Mouse (Mus musculus) retina, postnatal 7 days (tissue): Measurements from ENCODE around the gene Fgfr2.

ENCODE experiments used
- DNase-seq: peaks from one replicate; pipeline ENCODE4 v3.0.0-alpha.2; 2012; ENCODE audit warnings: low read depth, low spot score

Fgfr2 gene

GRCm38 (mm10) chr7:130289428-130289790 is 2833.7 kb downstream of the Fgfr2 start:
- DNase-seq, result no peak

DNA sequence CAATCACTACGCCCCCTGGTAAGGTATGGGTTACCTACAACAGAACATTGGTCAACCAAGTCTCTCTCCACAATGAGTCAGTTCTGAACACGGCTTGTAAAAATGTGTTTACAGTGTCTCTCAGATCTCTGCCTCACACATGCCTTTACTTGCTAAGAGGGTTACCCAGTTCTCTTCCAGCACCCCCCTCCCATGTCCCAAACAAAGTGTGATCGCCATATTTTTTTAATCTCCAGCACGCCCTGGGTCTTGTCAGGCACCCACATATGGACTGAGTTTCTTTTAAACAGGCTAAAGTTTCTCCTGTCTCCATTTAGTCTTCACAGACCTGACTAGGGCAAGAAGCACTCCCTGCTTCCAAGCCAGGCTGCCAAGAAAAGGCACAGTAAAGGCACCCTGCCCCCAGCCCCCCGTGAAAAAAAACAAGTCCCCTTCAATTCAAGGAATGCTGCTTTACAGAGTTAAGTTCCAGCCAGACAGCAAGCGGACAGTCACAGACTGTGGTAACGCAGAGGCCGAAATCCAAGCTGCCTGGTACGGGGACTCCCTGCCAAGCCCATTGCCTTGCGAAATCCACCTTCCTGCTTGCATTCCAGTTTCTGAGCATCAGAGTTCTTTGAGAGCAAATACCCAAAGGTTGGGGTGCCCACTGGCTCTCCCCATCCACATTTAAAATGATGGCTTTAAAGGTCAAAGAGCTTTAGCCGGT is 2834.3 kb downstream of the Fgfr2 start:
- no peak for DNase-seq

DNA sequence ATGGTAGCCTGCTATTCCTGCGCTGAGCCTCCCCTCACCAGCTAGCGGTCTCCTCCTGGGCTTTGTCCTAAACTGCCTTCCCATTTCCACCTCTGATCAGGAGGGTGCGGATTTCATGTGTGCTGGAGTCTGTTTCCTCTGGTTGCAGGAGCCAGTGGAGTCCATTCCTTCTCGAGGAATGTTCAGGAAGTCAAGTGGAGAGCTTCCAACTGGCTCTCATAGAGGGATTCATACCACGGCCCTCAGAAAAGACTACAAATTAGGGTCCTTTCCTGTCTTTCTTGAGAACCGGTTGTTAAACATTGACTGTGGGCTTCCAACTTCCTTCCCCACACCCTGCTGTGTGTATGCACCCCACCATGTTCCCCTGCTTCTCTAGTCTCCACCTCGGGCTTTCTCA is 2834.9 kb downstream of the Fgfr2 start:
- DNase-seq, result no peak

GRCm38 (mm10) chr7:130278738-130279705 is 2844.1 kb downstream of the Fgfr2 start:
- no peak for DNase-seq

GRCm38 (mm10) chr7:130278000-130278737 is 2845.0 kb downstream of the Fgfr2 start:
- no peak for DNase-seq

DNA sequence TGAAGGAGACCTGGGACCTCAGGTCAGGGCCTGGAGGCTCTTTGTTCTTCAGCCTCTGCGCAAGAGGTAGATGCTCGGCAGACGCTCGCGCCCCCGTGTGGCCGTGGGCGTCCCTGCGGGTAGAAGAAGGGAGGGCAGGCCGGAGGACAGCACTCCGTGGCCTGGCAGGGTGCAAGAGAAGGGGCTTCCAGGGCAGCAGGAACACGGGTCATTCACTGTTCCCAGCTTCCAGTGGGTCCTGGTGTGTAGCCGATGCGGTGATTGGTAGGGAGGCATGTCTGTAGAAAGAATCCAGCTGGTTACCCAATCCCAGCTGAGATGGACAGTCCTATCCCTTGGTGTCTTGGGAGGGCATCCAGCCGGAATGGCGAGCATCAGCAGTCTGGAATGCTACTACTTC is 2849.9 kb downstream of the Fgfr2 start:
- peak; percentile 47 for DNase-seq

DNA sequence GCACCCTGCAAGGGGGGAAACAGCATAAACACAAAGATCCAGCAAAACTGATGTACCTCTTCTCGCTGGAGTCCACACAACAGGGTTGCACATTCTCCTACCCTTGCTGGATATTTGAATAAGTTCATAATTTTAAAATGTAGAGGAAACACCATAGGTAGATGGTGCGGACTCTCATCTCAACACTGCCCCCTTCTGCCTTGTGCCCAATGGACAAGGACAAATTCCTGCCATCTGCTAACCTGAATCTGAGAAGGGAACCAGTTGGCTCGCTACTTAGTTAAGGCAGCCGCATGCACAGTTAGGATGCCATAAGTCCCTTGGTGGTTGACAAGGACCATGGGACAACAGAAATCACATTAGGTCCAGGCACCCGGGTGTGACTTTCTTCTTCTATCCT is 2852.3 kb downstream of the Fgfr2 start:
- DNase-seq, result no peak

GRCm38 (mm10) chr7:130269124-130269867 is 2853.9 kb downstream of the Fgfr2 start:
- DNase-seq, result no peak

DNA sequence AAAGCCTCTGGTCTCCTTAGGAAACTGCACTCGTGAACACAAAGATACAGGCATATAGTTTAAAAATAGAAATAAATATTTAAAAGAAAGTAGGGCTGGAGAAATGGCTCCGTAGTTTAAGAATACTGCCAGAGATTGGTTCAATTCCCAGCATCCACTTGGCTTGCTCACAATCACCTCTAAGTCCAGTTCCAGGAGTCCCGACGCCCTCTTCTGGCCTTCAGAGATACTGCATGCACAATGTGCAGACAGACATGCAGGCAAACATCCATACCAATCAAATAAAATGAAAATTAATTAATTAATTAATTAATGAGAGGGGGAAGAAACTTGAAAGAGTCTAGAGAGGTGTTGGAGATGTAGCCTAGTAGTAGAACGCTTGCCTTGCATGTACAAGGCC is 2856.1 kb downstream of the Fgfr2 start:
- DNase-seq, result no peak

GRCm38 (mm10) chr7:130266166-130266490 is 2857.0 kb downstream of the Fgfr2 start:
- DNase-seq, result peak; percentile 36

DNA sequence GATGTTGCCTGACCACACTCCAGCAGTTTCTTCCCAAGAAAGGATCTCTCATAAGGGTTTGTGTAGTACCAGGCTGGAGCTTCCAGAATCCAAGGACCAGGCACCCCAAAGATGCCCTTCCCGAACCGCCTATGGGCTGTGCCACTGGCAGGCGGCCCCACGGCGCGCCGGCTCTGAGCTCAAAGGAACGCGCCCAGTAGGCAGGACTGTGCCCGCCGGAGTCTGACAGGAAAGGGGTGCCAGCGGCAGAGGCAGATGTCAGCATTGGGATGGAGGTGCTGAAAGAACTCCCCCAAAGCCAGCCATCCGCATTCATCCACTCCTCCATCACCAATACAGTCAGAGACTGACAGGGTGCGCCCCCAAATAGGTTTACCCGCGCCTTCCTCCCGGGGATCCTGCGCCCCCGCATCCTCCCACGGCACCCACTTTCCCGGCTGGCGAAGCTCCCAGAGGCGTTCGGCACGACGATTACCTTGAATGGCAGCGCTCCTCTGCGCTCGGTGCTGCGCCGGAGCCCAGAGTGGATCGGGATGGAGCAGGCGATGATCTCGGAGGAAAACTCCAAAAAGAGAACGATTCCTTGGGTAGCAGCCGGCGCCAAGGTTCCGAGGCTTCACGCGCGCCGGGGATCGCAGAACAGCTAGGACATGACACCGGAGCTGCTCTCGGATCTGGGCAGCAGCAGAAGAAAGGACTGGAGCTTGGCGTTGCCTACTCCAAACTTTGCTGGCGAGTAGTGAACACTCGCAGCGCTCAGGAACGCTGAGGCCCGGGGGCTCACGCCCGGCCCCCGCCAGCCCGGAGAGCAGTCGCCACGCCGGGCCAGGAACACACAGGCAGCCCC is 2857.6 kb downstream of the Fgfr2 start:
- no peak for DNase-seq

DNA sequence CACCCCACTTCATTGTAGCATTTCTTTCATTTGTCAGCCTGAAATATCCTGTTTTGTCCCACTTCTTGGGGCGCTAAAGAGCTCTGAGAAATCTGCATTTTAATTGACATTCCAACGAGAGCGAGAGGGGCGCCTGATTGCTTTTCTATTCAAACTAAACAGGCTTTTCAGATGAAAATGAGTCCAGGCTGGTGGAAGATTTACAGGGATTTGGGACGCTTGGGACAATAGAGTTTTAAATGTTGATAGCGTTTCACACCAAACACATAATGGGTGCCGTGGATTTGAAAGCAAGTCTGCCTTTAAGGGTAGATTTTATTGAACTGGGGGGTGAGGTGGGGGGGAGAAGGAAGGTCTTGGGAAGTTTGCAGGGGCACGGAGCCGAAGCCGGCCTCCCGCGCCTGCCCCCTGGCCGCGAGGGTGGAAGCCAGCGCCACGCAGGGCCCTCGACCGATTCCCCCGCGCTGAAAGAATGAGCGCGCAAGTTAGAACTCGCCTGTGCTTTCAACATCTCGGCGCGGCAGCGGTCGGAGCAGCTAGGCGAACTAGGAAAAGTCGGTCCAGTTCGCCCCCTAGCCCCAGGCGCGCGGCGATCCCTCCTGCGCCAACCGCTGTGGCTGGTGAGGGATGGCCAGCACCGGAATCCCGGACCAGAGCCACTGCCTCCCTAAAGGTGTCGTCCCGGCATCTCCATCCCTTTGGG is 2858.4 kb downstream of the Fgfr2 start:
- DNase-seq, result no peak

DNA sequence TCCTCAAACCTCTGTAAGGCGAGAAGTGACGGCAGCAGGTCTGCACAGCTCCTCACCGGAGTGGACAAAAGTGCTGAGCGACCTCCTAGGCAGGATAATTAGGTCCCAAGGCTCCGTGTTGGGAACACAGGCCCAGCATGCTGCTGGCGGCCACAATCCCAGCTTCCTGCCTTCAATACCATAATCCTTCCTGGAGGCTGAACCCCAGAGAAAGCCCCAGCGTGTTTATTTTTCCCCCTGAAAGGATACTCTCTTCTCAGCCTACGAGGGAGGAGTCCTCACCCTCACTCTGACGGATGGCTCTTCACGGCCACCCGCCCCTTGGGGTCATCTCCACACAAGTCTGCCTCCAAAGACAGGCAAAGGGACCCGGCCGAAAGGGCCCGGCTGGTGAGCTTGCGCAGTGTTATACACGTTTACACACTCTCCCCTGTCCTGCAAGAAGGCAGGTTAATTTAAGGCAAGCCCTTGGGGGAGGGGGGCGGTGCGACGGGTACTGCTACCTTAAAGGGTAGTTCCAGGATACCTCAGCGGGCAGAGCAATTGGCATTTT is 2859.3 kb downstream of the Fgfr2 start:
- no peak for DNase-seq

GRCm38 (mm10) chr7:130263233-130263594 is 2859.9 kb downstream of the Fgfr2 start:
- no peak for DNase-seq

- no peak for DNase-seq
Observed at GRCm38 (mm10) chr7:130262528-130263232, 2860.5 kb downstream of the Fgfr2 start.

DNA sequence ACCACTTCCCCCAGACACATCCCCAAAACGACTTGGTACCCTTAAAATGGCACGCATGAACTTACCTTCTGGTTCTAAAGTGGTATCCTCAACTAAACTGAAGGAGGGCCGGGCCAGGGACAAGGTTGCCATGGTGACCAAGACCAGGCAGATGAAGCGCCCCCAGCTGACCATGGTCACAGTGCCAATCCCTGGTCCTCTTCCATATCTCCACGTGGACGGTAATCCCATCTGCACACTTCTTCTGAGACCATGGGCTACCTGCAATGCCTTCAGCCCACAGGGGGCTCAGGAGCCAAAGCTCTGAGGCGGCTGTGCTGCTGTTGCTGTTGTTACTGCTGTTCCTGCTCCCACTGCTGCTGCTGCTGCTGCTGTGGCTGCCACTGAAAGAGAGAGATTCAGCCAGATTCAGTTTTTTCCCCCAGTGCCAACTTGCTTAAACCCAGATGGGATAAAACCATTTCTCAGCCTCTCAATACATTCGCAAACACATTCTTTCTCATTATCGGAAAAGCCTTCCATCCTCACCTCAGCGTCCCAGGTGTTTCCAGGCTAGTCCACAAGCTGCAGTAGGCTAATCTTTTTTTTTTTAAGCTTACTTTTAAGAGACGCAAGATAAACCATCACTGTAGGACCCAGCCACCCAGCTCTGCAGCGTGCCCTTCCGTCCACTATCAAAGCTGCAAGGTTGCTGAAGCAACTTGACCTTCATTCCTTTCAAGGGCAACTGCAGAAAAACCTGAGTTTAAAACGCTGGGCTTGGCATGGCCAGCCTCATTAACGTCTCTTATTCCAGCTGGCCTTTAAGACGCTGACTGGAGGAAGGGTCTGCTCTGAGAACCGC is 2861.2 kb downstream of the Fgfr2 start:
- DNase-seq, result no peak

DNA sequence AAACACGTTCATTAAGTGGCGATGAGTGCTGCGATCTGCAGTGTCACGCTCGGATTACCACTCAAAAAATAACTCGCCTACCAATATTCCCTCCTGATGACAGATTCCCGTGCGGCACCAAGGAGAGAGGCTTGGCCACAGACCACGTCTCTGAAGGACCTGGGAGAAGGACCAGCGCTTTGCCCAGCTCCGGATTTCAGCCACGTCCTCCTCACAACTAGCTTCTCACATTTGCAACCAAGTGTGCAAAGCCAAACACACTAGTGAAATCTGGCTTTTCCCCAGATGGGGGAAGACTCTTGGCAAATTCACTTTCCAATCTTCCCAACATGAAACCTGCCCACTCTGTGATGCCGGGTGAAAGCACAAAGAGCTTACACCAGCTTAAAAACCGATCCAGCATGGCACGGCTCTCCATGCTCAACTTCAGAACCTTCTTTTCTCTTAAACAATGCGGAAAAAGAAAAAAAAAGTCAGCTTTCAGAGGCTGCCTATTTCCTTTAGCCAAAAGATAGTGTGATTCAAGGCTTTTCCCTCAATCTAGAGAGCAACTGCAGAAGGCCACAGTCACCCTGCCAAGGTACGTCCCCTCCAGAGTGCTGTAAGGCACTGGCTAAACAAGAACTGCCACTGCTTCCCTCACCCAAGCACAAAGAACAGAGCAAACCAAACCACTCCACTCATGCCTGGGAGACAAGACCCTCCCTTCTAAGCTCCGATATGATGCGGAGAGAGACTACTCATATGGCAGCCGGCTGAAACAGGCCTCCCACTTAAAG is 2862.1 kb downstream of the Fgfr2 start:
- DNase-seq, result no peak
